Mouse (Mus musculus) neural tube, embryonic 11.5 days (tissue): ENCODE data around the gene Alpl. TPM values are rescaled to one million over a fixed set of nuclear protein-coding genes. Genes with fewer than 3 reads are reported as not detected.

Source experiments
- ATAC-seq: fragments of 200-750 bp; cut with Nextera tagmentation; 2 replicates; pipeline ENCODE4 v1.8.0; 2017; ENCODE audit warnings: moderate number of reproducible peaks, mild to moderate bottlenecking, moderate TSS enrichment, moderate library complexity; ENCODE audit not compliant: insufficient read depth, low FRiP score, low TSS enrichment
- DNase-seq: peaks from one replicate; pipeline ENCODE4 v3.0.0-alpha.2; 2015; ENCODE audit warnings: low spot score
- H3K27ac ChIP-seq: fragments of 300-500 bp; sonication (generic); 2 replicates; pipeline ENCODE4 v1.5.1; 2014; ENCODE audit warnings: low read depth, mild to moderate bottlenecking, low read length
- H3K27me3 ChIP-seq: fragments of 300-500 bp; sonication (generic); 2 replicates; pipeline ENCODE4 v1.6.1; 2014; ENCODE audit warnings: mild to moderate bottlenecking, low read length, mixed read lengths; ENCODE audit not compliant: control insufficient read depth, insufficient read depth
- H3K36me3 ChIP-seq: fragments of 300-500 bp; sonication (generic); 2 replicates; pipeline ENCODE4 v1.6.1; 2014; ENCODE audit warnings: mild to moderate bottlenecking, low read length, moderate library complexity, mixed read lengths; ENCODE audit not compliant: control insufficient read depth, insufficient read depth
- H3K4me1 ChIP-seq: fragments of 300-500 bp; sonication (generic); 2 replicates; pipeline ENCODE4 v1.6.1; 2014; ENCODE audit warnings: low read length, mixed read lengths; ENCODE audit not compliant: control insufficient read depth, insufficient read depth
- H3K4me2 ChIP-seq: fragments of 300-500 bp; sonication (generic); 2 replicates; pipeline ENCODE4 v1.6.1; 2014; ENCODE audit warnings: low read depth, mild to moderate bottlenecking, moderate library complexity
- H3K4me3 ChIP-seq: fragments of 300-500 bp; sonication (generic); 2 replicates; pipeline ENCODE4 v1.5.1; 2014; ENCODE audit warnings: low read depth, low read length
- H3K9ac ChIP-seq: fragments of 300-500 bp; sonication (generic); 2 replicates; pipeline ENCODE4 v1.6.1; 2014; ENCODE audit warnings: mild to moderate bottlenecking, low read length
- H3K9me3 ChIP-seq: fragments of 300-500 bp; sonication (generic); 2 replicates; pipeline ENCODE4 v1.6.1; 2016; ENCODE audit warnings: low read length; ENCODE audit not compliant: control insufficient read depth
- WGBS: fragments of 180-500 bp; shearing (Covaris S2); extraction: QIAGEN DNeasy Blood & Tissue Kit; methylation state at CpG from one replicate; pipeline ENCODE4 v1.1.7; 2014; 5-methylcytosine and 5-hydroxymethylcytosine counted together
- polyA plus RNA-seq: library from polyadenylated mRNA; unstranded; fragments of >200 nt; fragmentation: Nextera tagmentation; extraction: Ambion mirVana; gene quantifications from 2 replicates; pipeline ENCODE4 v1.2.1, GENCODE M21; 2014

Gene Alpl
- polyA plus RNA-seq, 1 experiment from 2014 or later, result 12.3 TPM

DNA sequence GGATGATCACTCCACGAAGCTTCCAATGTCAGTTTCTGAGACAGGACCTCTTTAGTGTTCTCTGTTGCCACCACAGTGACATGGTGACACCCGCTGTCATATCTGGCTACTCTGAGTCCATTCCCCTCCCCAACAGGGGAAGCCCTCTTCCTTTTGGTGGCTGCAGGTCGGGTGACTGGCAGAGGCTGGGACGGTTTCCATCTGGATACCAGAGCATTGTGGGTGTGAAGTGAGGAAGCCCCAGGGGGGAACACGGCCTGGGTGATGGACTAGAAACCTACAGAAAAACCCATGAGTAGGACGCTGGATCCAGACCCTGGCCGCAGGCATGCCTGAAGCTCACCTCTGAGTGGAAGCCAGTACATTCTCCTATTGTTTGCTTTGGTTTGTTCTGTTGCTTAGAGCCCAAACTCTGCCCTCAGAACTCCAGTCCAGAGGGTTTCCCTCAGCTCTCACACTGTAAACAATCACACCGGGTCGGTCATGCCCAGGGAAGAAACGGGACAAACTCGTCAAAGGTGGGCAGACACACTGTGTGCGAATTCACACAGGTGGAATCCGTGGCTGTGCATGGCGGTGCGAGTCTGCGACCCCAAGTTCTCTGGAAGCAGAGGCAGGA lies 23.6 kb downstream of the Alpl start:
- Histone ChIP-seq H3K4me1 (no peaks in the 10 kb centered on the region; the same call in 1 of the 2 replicates), H3K4me3 (no peak overlapping the region), H3K4me2 (no peak overlapping the region), H3K9ac (no peak overlapping the region), H3K27me3 (no peaks in the 10 kb centered on the region), H3K36me3 (no peaks in the 10 kb centered on the region), H3K9me3 (no peaks in the 10 kb centered on the region), H3K27ac (no peak overlapping the region)
- DNase-seq (no peak), ATAC-seq (no peak)
- 83% methylated on average over 16 of the region's 16 CpGs for WGBS

- Histone ChIP-seq H3K4me2 (no peak overlapping the region), H3K9me3 (no peaks in the 10 kb centered on the region), H3K4me1 (no peaks in the 10 kb centered on the region; the same call in 1 of the 2 replicates), H3K4me3 (no peak overlapping the region), H3K27me3 (no peaks in the 10 kb centered on the region), H3K27ac (no peak overlapping the region), H3K9ac (no peak overlapping the region), H3K36me3 (no peaks in the 10 kb centered on the region)
- DNase-seq, result no peak
- 81% methylated on average over 3 of the region's 3 CpGs for WGBS
- no peak for ATAC-seq
These were observed 24.4 kb downstream of the Alpl start for GRCm38 (mm10) chr4:137771749-137772148.

- H3K4me1 ChIP-seq, result peaks cover 3% of the 10 kb centered on the region
- H3K9me3 ChIP-seq, result no peaks in the 10 kb centered on the region
- ATAC-seq (no peak), DNase-seq (no peak)
- WGBS, result 71% methylated on average over 14 of the region's 14 CpGs
- no peak overlapping the region for H3K4me3 ChIP-seq
- no peak overlapping the region for H3K9ac ChIP-seq
- H3K4me2 ChIP-seq, result no peak overlapping the region
- no peak overlapping the region for H3K27ac ChIP-seq
- no peaks in the 10 kb centered on the region for H3K36me3 ChIP-seq
- no peaks in the 10 kb centered on the region for H3K27me3 ChIP-seq
These were observed 25.1 kb downstream of the Alpl start for GRCm38 (mm10) chr4:137770901-137771612.

GRCm38 (mm10) chr4:137769635-137770034 lies 26.5 kb downstream of the Alpl start:
- DNase-seq (no peak), ATAC-seq (no peak)
- H3K9me3 ChIP-seq, result no peaks in the 10 kb centered on the region
- H3K4me1 ChIP-seq, result peaks cover 13% of the 10 kb centered on the region
- no peaks in the 10 kb centered on the region for H3K36me3 ChIP-seq
- WGBS, result 63% methylated on average over 7 of the region's 7 CpGs
- H3K4me3 ChIP-seq, result no peak overlapping the region
- H3K9ac ChIP-seq, result 0 out of 2 replicates have a peak overlapping the region, but pooled peaks have one; percentile 18
- no peak overlapping the region for H3K27ac ChIP-seq
- no peak overlapping the region for H3K4me2 ChIP-seq
- H3K27me3 ChIP-seq, result no peaks in the 10 kb centered on the region

DNA sequence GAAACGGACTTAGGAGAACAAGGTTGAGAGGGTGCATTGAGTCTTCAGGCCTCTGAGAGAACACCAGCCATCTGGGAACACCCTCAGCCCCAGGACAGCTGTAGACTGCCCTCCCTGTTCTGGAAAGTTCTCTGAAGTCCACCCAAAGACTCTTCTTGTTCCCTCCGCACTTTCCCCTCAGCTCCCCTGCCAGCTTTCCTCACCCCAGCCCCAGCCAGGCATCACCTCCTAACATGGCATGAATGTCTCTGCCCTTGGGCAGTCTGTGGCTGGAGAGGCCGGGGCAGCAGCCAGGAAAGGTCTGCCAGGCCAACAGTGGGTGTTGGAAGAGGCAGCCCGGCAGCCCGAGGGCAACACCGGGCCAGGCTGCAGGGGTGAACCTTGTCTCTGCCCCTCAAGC lies 27.4 kb downstream of the Alpl start:
- H3K9me3 ChIP-seq, result no peaks in the 10 kb centered on the region
- H3K9ac ChIP-seq, result no peak overlapping the region
- DNase-seq (no peak), ATAC-seq (no peak)
- H3K27me3 ChIP-seq, result no peaks in the 10 kb centered on the region
- no peak overlapping the region for H3K4me2 ChIP-seq
- no peak overlapping the region for H3K27ac ChIP-seq
- H3K4me1 ChIP-seq, result peaks cover 13% of the 10 kb centered on the region
- H3K4me3 ChIP-seq, result no peak overlapping the region
- H3K36me3 ChIP-seq, result no peaks in the 10 kb centered on the region
- WGBS, result 82% methylated on average over 6 of the region's 6 CpGs

DNA sequence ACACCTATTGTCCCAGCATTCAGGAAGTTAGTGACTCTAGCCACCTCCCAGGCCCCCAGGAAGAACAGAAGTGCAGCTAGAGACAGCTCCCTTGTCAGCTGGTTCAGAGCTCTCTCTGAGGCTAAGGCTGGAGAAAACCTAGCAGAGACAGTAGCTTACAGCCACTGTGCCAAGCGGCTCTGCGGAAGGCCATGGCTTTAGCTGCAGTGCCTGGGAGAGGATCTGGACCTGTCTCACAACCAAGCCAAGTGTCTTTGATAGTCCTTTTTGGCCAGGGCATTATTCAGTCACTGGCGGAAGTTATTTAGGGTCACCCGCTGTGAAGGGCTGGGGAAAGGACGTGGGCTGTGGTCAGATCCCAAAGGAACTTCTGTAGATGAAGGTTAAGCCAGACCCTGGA lies 27.8 kb downstream of the Alpl start:
- 61% methylated on average over 5 of the region's 5 CpGs for WGBS
- H3K27ac ChIP-seq, result no peak overlapping the region

GRCm38 (mm10) chr4:137766365-137766764 lies 29.8 kb downstream of the Alpl start:
- H3K4me2 ChIP-seq, result no peak overlapping the region
- 44% methylated on average over 5 of the region's 5 CpGs for WGBS
- H3K36me3 ChIP-seq, result no peaks in the 10 kb centered on the region
- H3K27ac ChIP-seq, result no peak overlapping the region
- H3K9ac ChIP-seq, result no peak overlapping the region
- no peaks in the 10 kb centered on the region for H3K27me3 ChIP-seq
- no peak for DNase-seq
- no peak overlapping the region for H3K4me3 ChIP-seq
- ATAC-seq, result no peak
- H3K4me1 ChIP-seq, result peaks cover 13% of the 10 kb centered on the region
- H3K9me3 ChIP-seq, result no peaks in the 10 kb centered on the region

More for the DNA sequence above, 27.8 kb downstream of the Alpl start:
- Histone ChIP-seq H3K4me1 (peaks cover 13% of the 10 kb centered on the region), H3K27me3 (no peaks in the 10 kb centered on the region), H3K9me3 (no peaks in the 10 kb centered on the region), H3K36me3 (no peaks in the 10 kb centered on the region), H3K9ac (no peak overlapping the region), H3K4me3 (no peak overlapping the region), H3K4me2 (no peak overlapping the region)
- ATAC-seq (no peak), DNase-seq (no peak)

GRCm38 (mm10) chr4:137765554-137765971 lies 30.6 kb downstream of the Alpl start:
- Histone ChIP-seq H3K4me2 (no peak overlapping the region), H3K36me3 (no peaks in the 10 kb centered on the region), H3K4me1 (peaks cover 13% of the 10 kb centered on the region), H3K9me3 (no peaks in the 10 kb centered on the region), H3K27ac (peak overlapping the region; percentile 72), H3K9ac (peak overlapping the region; percentile 39; the same call in 1 of the 2 replicates), H3K27me3 (no peaks in the 10 kb centered on the region), H3K4me3 (no peak overlapping the region)
- DNase-seq, result peak; percentile 69
- ATAC-seq, result peak; percentile 81
- WGBS, result 49% methylated on average over 7 of the region's 7 CpGs

- Histone ChIP-seq H3K9ac (no peak overlapping the region), H3K4me2 (no peak overlapping the region), H3K4me3 (no peak overlapping the region), H3K4me1 (peaks cover 13% of the 10 kb centered on the region), H3K36me3 (no peaks in the 10 kb centered on the region), H3K9me3 (no peaks in the 10 kb centered on the region), H3K27ac (no peak overlapping the region), H3K27me3 (no peaks in the 10 kb centered on the region)
- no peak for ATAC-seq
- 78% methylated on average over 3 of the region's 3 CpGs for WGBS
- DNase-seq, result no peak
These were observed 31.6 kb downstream of the Alpl start for GRCm38 (mm10) chr4:137764621-137765020.
